Mouse (Mus musculus): ENCODE measurements around the gene Fxr1.

DNA sequence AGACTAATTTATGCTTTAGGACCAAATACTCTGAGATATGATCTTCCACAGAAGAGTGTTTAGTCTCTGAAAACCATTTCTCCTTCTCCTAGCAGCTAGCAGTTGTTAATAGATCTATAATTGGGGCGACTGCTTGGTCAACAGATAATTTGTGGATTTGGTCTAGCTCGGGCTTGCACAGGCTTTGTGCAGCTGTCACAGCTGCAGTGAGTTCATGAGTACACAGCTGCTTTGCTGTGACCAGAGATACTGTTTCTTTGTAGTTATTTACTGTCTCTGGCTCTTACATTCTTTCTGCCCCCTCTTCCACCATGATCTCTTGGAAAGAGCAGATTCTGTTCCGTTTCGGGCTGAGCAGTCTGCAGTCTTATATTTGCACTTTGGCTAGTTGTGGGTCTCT is 22.2 kb downstream of the Fxr1 start:
- TF ChIP-seq CTCF (conservative IDR thresholded peaks at IDR 0.05; ENCODE audit: insufficient read depth, insufficient read length, low read depth, low read length) (no peak), POLR2A (IDR thresholded peaks at IDR 0.05; ENCODE audit: low read depth, low read length) (no peak)
